Mouse (Mus musculus): ENCODE data around the gene Itgb3. TPM values are rescaled to one million over a fixed set of nuclear protein-coding genes. Genes with fewer than 3 reads are reported as not detected.
"Not testable (repeated sequence)": the region's sequence is repeated elsewhere in the genome, so short reads cannot be mapped to it uniquely, and the experiment has no call there.

The Itgb3 gene
- total RNA-seq (2015) (7.1 and 8.6 TPM in 2 replicates), total RNA-seq (2017) (20.6 and 23.8 TPM in 2 replicates)

- peak; percentile 72 for ATAC-seq (ENCODE audit: poor library complexity, severe bottlenecking)
These were observed at the start of gene Itgb3 for GRCm38 (mm10) chr11:104607491-104608245. TSS of gene Itgb3 (plus strand) at chr11:104608000.

GRCm38 (mm10) chr11:104558065-104558464, 49.7 kb upstream of the Itgb3 start:
- no peak for ATAC-seq (ENCODE audit: poor library complexity, severe bottlenecking)

- no peak for ATAC-seq (ENCODE audit: poor library complexity, severe bottlenecking)
These were observed 49.0 kb upstream of the Itgb3 start for GRCm38 (mm10) chr11:104558651-104559403.

GRCm38 (mm10) chr11:104560971-104561370, 46.8 kb upstream of the Itgb3 start:
- ATAC-seq (ENCODE audit: poor library complexity, severe bottlenecking) = no peak

GRCm38 (mm10) chr11:104563496-104563895, 44.3 kb upstream of the Itgb3 start:
- no peak for ATAC-seq (ENCODE audit: poor library complexity, severe bottlenecking)

GRCm38 (mm10) chr11:104565172-104565571, 42.6 kb upstream of the Itgb3 start:
- peak; percentile 88 for ATAC-seq (ENCODE audit: poor library complexity, severe bottlenecking)

GRCm38 (mm10) chr11:104566097-104566496, 41.7 kb upstream of the Itgb3 start:
- no peak for ATAC-seq (ENCODE audit: poor library complexity, severe bottlenecking)

GRCm38 (mm10) chr11:104566796-104567195, 41.0 kb upstream of the Itgb3 start:
- no peak for ATAC-seq (ENCODE audit: poor library complexity, severe bottlenecking)

- ATAC-seq (ENCODE audit: poor library complexity, severe bottlenecking) = no peak
These were observed 40.1 kb upstream of the Itgb3 start for GRCm38 (mm10) chr11:104567736-104568135.

- no peak for ATAC-seq (ENCODE audit: poor library complexity, severe bottlenecking)
These were observed 39.5 kb upstream of the Itgb3 start for GRCm38 (mm10) chr11:104568326-104568725.

GRCm38 (mm10) chr11:104570515-104570914, 37.3 kb upstream of the Itgb3 start:
- not testable (repeated sequence) for ATAC-seq (ENCODE audit: poor library complexity, severe bottlenecking)

- ATAC-seq (ENCODE audit: poor library complexity, severe bottlenecking) = peak; percentile 88
These were observed 36.4 kb upstream of the Itgb3 start for GRCm38 (mm10) chr11:104571373-104571772.

- ATAC-seq (ENCODE audit: poor library complexity, severe bottlenecking) = no peak
These were observed 35.7 kb upstream of the Itgb3 start for GRCm38 (mm10) chr11:104572091-104572490.

- ATAC-seq (ENCODE audit: poor library complexity, severe bottlenecking) = no peak
These were observed 35.2 kb upstream of the Itgb3 start for GRCm38 (mm10) chr11:104572566-104572965.

- no peak for ATAC-seq (ENCODE audit: poor library complexity, severe bottlenecking)
These were observed 30.8 kb upstream of the Itgb3 start for GRCm38 (mm10) chr11:104576772-104577612.

GRCm38 (mm10) chr11:104578074-104578473, 29.7 kb upstream of the Itgb3 start:
- ATAC-seq (ENCODE audit: poor library complexity, severe bottlenecking) = no peak

- ATAC-seq (ENCODE audit: poor library complexity, severe bottlenecking) = no peak
These were observed 28.7 kb upstream of the Itgb3 start for GRCm38 (mm10) chr11:104579084-104579483.

GRCm38 (mm10) chr11:104579575-104579974, 28.2 kb upstream of the Itgb3 start:
- no peak for ATAC-seq (ENCODE audit: poor library complexity, severe bottlenecking)

- ATAC-seq (ENCODE audit: poor library complexity, severe bottlenecking) = no peak
These were observed 27.7 kb upstream of the Itgb3 start for GRCm38 (mm10) chr11:104580091-104580490.

GRCm38 (mm10) chr11:104580606-104581005, 27.2 kb upstream of the Itgb3 start:
- no peak for ATAC-seq (ENCODE audit: poor library complexity, severe bottlenecking)

Data from megakaryocyte, adult 5-6 weeks (primary cell).